Mouse (Mus musculus): ENCODE data around the gene Crygs. TPM values are rescaled to one million over a fixed set of nuclear protein-coding genes. Genes with fewer than 3 reads are reported as not detected.
"Not testable (repeated sequence)": the region's sequence is repeated elsewhere in the genome, so short reads cannot be mapped to it uniquely, and the experiment has no call there.

Gene Crygs
- polyA plus RNA-seq, 1 experiment from 2014 or later = not detected

- ATAC-seq (ENCODE audit: insufficient number of reproducible peaks, low FRiP score, low TSS enrichment, low read depth) = no peak
- Histone ChIP-seq H3K4me2 (no peak overlapping the region), H3K9ac (no peak overlapping the region), H3K27me3 (no peaks in the 10 kb centered on the region), H3K4me1 (no peaks in the 10 kb centered on the region), H3K36me3 (no peaks in the 10 kb centered on the region), H3K9me3 (no peaks in the 10 kb centered on the region), H3K4me3 (no peak overlapping the region), H3K27ac (no peak overlapping the region)
- 88% methylated on average over 3 of the region's 3 CpGs for WGBS
Observed at GRCm38 (mm10) chr16:22779228-22779835, 32.0 kb downstream of the Crygs start.

GRCm38 (mm10) chr16:22778296-22778695, 33.1 kb downstream of the Crygs start:
- H3K36me3 ChIP-seq; ATAC-seq (ENCODE audit: insufficient number of reproducible peaks, low FRiP score, low TSS enrichment, low read depth); H3K4me1 ChIP-seq; H3K27me3 ChIP-seq; H3K9ac ChIP-seq; H3K4me3 ChIP-seq; H3K27ac ChIP-seq; H3K4me2 ChIP-seq; H3K9me3 ChIP-seq: not testable (repeated sequence)
- 83% methylated on average over 12 of the region's 12 CpGs for WGBS

GRCm38 (mm10) chr16:22775471-22775985, 35.8 kb downstream of the Crygs start:
- no peak overlapping the region for H3K4me3 ChIP-seq
- no peaks in the 10 kb centered on the region for H3K4me1 ChIP-seq
- H3K27ac ChIP-seq = no peak overlapping the region
- WGBS = 75% methylated on average over 5 of the region's 5 CpGs
- H3K4me2 ChIP-seq = no peak overlapping the region
- H3K36me3 ChIP-seq = no peaks in the 10 kb centered on the region
- no peak overlapping the region for H3K9ac ChIP-seq
- H3K9me3 ChIP-seq = no peaks in the 10 kb centered on the region
- H3K27me3 ChIP-seq = no peaks in the 10 kb centered on the region
- ATAC-seq (ENCODE audit: insufficient number of reproducible peaks, low FRiP score, low TSS enrichment, low read depth) = no peak

GRCm38 (mm10) chr16:22768661-22769060, 42.7 kb downstream of the Crygs start:
- H3K36me3 ChIP-seq = no peaks in the 10 kb centered on the region

GRCm38 (mm10) chr16:22767405-22767804, 44.0 kb downstream of the Crygs start:
- H3K9me3 ChIP-seq = no peaks in the 10 kb centered on the region
- H3K27me3 ChIP-seq = no peaks in the 10 kb centered on the region
- WGBS = 86% methylated on average over 3 of the region's 3 CpGs

More at GRCm38 (mm10) chr16:22768661-22769060, 42.7 kb downstream of the Crygs start:
- ATAC-seq (ENCODE audit: insufficient number of reproducible peaks, low FRiP score, low TSS enrichment, low read depth) = no peak
- H3K9me3 ChIP-seq = no peaks in the 10 kb centered on the region
- no peak overlapping the region for H3K4me2 ChIP-seq
- no peak overlapping the region for H3K4me3 ChIP-seq
- 88% methylated on average over 8 of the region's 8 CpGs for WGBS
- H3K27ac ChIP-seq = no peak overlapping the region
- no peak overlapping the region for H3K9ac ChIP-seq
- H3K27me3 ChIP-seq = no peaks in the 10 kb centered on the region
- no peaks in the 10 kb centered on the region for H3K4me1 ChIP-seq

GRCm38 (mm10) chr16:22766738-22767211, 44.6 kb downstream of the Crygs start:
- no peaks in the 10 kb centered on the region for H3K4me1 ChIP-seq
- H3K4me2 ChIP-seq = no peak overlapping the region
- no peaks in the 10 kb centered on the region for H3K36me3 ChIP-seq
- ATAC-seq (ENCODE audit: insufficient number of reproducible peaks, low FRiP score, low TSS enrichment, low read depth) = no peak
- WGBS = 73% methylated on average over 16 of the region's 16 CpGs
- H3K4me3 ChIP-seq = no peak overlapping the region
- H3K27ac ChIP-seq = no peak overlapping the region
- no peaks in the 10 kb centered on the region for H3K27me3 ChIP-seq
- H3K9ac ChIP-seq = no peak overlapping the region
- H3K9me3 ChIP-seq = no peaks in the 10 kb centered on the region

More at GRCm38 (mm10) chr16:22767405-22767804, 44.0 kb downstream of the Crygs start:
- Histone ChIP-seq H3K4me1 (no peaks in the 10 kb centered on the region), H3K9ac (no peak overlapping the region), H3K27ac (no peak overlapping the region), H3K4me2 (no peak overlapping the region), H3K4me3 (no peak overlapping the region), H3K36me3 (no peaks in the 10 kb centered on the region)
- no peak for ATAC-seq (ENCODE audit: insufficient number of reproducible peaks, low FRiP score, low TSS enrichment, low read depth)

GRCm38 (mm10) chr16:22765531-22765930, 45.8 kb downstream of the Crygs start:
- no peaks in the 10 kb centered on the region for H3K4me1 ChIP-seq
- no peak for ATAC-seq (ENCODE audit: insufficient number of reproducible peaks, low FRiP score, low TSS enrichment, low read depth)
- H3K4me3 ChIP-seq = no peak overlapping the region
- no peaks in the 10 kb centered on the region for H3K9me3 ChIP-seq
- no peak overlapping the region for H3K4me2 ChIP-seq
- 91% methylated on average over 7 of the region's 7 CpGs for WGBS
- H3K36me3 ChIP-seq = no peaks in the 10 kb centered on the region
- no peaks in the 10 kb centered on the region for H3K27me3 ChIP-seq
- H3K9ac ChIP-seq = no peak overlapping the region
- no peak overlapping the region for H3K27ac ChIP-seq

Other genes with a start within 250 kb of the Crygs start
- gene Dgkg, start 154.4 kb downstream of the Crygs start, polyA plus RNA-seq (2015; fragmentation: Nextera tagmentation; extraction: Ambion mirVana) = 0.35 and 0.55 TPM in 2 replicates
- gene Tbccd1, start 46.1 kb upstream of the Crygs start, polyA plus RNA-seq (2015; fragmentation: Nextera tagmentation; extraction: Ambion mirVana) = 24.7 and 25.0 TPM in 2 replicates
- 116 and 119 TPM in 2 replicates for gene Dnajb11, start 46.3 kb upstream of the Crygs start, polyA plus RNA-seq (2015; fragmentation: Nextera tagmentation; extraction: Ambion mirVana)
- gene Ahsg, start 79.7 kb upstream of the Crygs start, polyA plus RNA-seq (2015; fragmentation: Nextera tagmentation; extraction: Ambion mirVana) = 1.4 and 5.6 TPM in 2 replicates
- gene Fetub, start 106.8 kb upstream of the Crygs start, polyA plus RNA-seq (2015; fragmentation: Nextera tagmentation; extraction: Ambion mirVana) = 2.3 and 3.1 TPM in 2 replicates
- not detected in 2 replicates for gene Hrg, start 139.5 kb upstream of the Crygs start, polyA plus RNA-seq (2015; fragmentation: Nextera tagmentation; extraction: Ambion mirVana)
- 1.1 and 1.8 TPM in 2 replicates for gene Kng2, start 217.9 kb upstream of the Crygs start, polyA plus RNA-seq (2015; fragmentation: Nextera tagmentation; extraction: Ambion mirVana)
- 0.43 and 1.9 TPM in 2 replicates for gene Kng1, start 246.3 kb upstream of the Crygs start, polyA plus RNA-seq (2015; fragmentation: Nextera tagmentation; extraction: Ambion mirVana)